In genomic region chr2:134643514-134644300, GRCm38 (mm10) we compare ENCODE assay signal across 8 mouse cellular contexts. TPM values are rescaled to one million over a fixed set of nuclear protein-coding genes. Genes with fewer than 3 reads are reported as not detected.
DNase-seq lines count a peak whose midpoint lies in the region; ATAC-seq and TF ChIP-seq lines count a peak whose summit lies in the region.

Tmx4 (minus strand) TSS chr2:134644145.

- peak within 1 kb of the TSS; percentile 90 for H3K9ac ChIP-seq in CH12.LX (ENCODE audit: insufficient read depth, low read depth)
- peak within 1 kb of the TSS; percentile 89 for H3K9ac ChIP-seq in forebrain, embryonic 11.5 days (ENCODE audit: low read length)
- H3K9ac ChIP-seq in heart, postnatal 0 days (replicated peaks; ENCODE audit: low read depth, low read length): peak within 1 kb of the TSS; percentile 87
- H3K9ac ChIP-seq in liver, embryonic 16.5 days (ENCODE audit: low read depth, low read length): peak within 1 kb of the TSS; percentile 97
- H3K9ac ChIP-seq in neural tube, embryonic 13.5 days: peak within 1 kb of the TSS; percentile 86

- DNase-seq in CH12.LX (ENCODE audit: extremely low read depth): peak; percentile 96
- peak; percentile 89 for DNase-seq in c-Kit-positive CD71-positive TER-119-negative erythroid progenitor cells, embryonic 14.5 days (ENCODE audit: low read depth)
- peak; percentile 99 for DNase-seq in forebrain, embryonic 11.5 days (ENCODE audit: low spot score)
- peak; percentile 97 for DNase-seq in heart, postnatal 0 days (ENCODE audit: low spot score)
- peak; percentile 100 for DNase-seq in kidney, postnatal 4 days

- H3K79me2 ChIP-seq in CH12.LX (replicated peaks; ENCODE audit: control insufficient read depth, extremely low read depth, insufficient read depth, poor library complexity, severe bottlenecking): peaks cover 3% of the 10 kb centered on the region

- no peaks in the 10 kb centered on the region for H3K27me3 ChIP-seq in CH12.LX (replicated peaks)
- no peaks in the 10 kb centered on the region for H3K27me3 ChIP-seq in forebrain, embryonic 11.5 days (ENCODE audit: control insufficient read depth, insufficient read depth, low read length)
- H3K27me3 ChIP-seq in heart, postnatal 0 days (ENCODE audit: control insufficient read depth, insufficient read depth, low read length): no peaks in the 10 kb centered on the region
- no peaks in the 10 kb centered on the region for H3K27me3 ChIP-seq in liver, embryonic 16.5 days (ENCODE audit: control insufficient read depth, insufficient read depth, low read depth, low read length)
- no peaks in the 10 kb centered on the region for H3K27me3 ChIP-seq in neural tube, embryonic 13.5 days
- H3K27me3 ChIP-seq in testis, adult 2 months (ENCODE audit: control insufficient read depth, insufficient read depth, low read length): no peaks in the 10 kb centered on the region

- peak; percentile 99 for ATAC-seq in forebrain, embryonic 11.5 days (replicated peaks; ENCODE audit: low FRiP score)
- ATAC-seq in heart, postnatal 0 days (ENCODE audit: insufficient read depth, low read depth): peak; percentile 99
- peak; percentile 99 for ATAC-seq in liver, embryonic 16.5 days (ENCODE audit: low read depth)
- peak; percentile 99 for ATAC-seq in neural tube, embryonic 13.5 days (ENCODE audit: low read depth)

- peak within 1 kb of the TSS; percentile 99 for H3K27ac ChIP-seq in CH12.LX (ENCODE audit: insufficient read depth, low read depth)
- H3K27ac ChIP-seq in forebrain, embryonic 11.5 days (ENCODE audit: low read depth, low read length): peak within 1 kb of the TSS; percentile 99
- H3K27ac ChIP-seq in heart, postnatal 0 days (ENCODE audit: low read depth): peak within 1 kb of the TSS; percentile 96
- peak within 1 kb of the TSS; percentile 99 for H3K27ac ChIP-seq in liver, embryonic 16.5 days (ENCODE audit: low read length)
- H3K27ac ChIP-seq in neural tube, embryonic 13.5 days (replicated peaks): peak within 1 kb of the TSS; percentile 99
- H3K27ac ChIP-seq in testis, adult 2 months (ENCODE audit: control insufficient read depth, insufficient read depth, low read depth, low read length): peak within 1 kb of the TSS; percentile 97

- WGBS in forebrain, embryonic 11.5 days: under 1% methylated on average over 56 of the region's 57 CpGs
- WGBS in heart, postnatal 0 days: under 1% methylated on average over 57 of the region's 57 CpGs
- under 1% methylated on average over 57 of the region's 57 CpGs for WGBS in liver, embryonic 16.5 days (ENCODE audit: insufficient replicate concordance)
- under 1% methylated on average over 57 of the region's 57 CpGs for WGBS in neural tube, embryonic 13.5 days

- TF ChIP-seq RAD21 in CH12.LX (IDR thresholded peaks at IDR 0.05; ENCODE audit: low read depth, low read length): no peak

- peak within 1 kb of the TSS; percentile 76 to 94 (median 91) for H3K4me3 ChIP-seq in CH12.LX (replicated peaks in 1 of 3; ENCODE audit: low read depth in 2 of 3, low read length in 2 of 3, poor library complexity in 1 of 3)
- H3K4me3 ChIP-seq in forebrain, embryonic 11.5 days (ENCODE audit: low read depth, low read length): peak within 1 kb of the TSS; percentile 63
- H3K4me3 ChIP-seq in heart, postnatal 0 days (ENCODE audit: low read depth, low read length): peak within 1 kb of the TSS; percentile 82
- peak within 1 kb of the TSS; percentile 91 for H3K4me3 ChIP-seq in liver, embryonic 16.5 days (ENCODE audit: low read depth, low read length)
- peak within 1 kb of the TSS; percentile 65 for H3K4me3 ChIP-seq in neural tube, embryonic 13.5 days
- H3K4me3 ChIP-seq in testis, adult 2 months (ENCODE audit: control insufficient read depth, low read depth, low read length): peak within 1 kb of the TSS; percentile 98

- peak; percentile 94 for TF ChIP-seq POLR2A in CH12.LX (IDR thresholded peaks at IDR 0.05; ENCODE audit: low read depth, low read length)
- TF ChIP-seq POLR2A in testis, adult 2 months (IDR thresholded peaks at IDR 0.05; ENCODE audit: control insufficient read depth, low read depth, low read length): peak; percentile 95

- peaks cover 2 to 24% of the 10 kb centered on the region in 2 experiments for H3K4me1 ChIP-seq in CH12.LX (ENCODE audit: control insufficient read depth in 1 of 2, insufficient read depth in 2 of 2)
- H3K4me1 ChIP-seq in forebrain, embryonic 11.5 days (replicated peaks; ENCODE audit: control insufficient read depth, insufficient read depth, low read length): no peaks in the 10 kb centered on the region; the same call in 1 of the 2 replicates
- peaks cover 4% of the 10 kb centered on the region for H3K4me1 ChIP-seq in heart, postnatal 0 days (ENCODE audit: control insufficient read depth, insufficient read depth)
- H3K4me1 ChIP-seq in liver, embryonic 16.5 days (ENCODE audit: control insufficient read depth, low read depth, low read length): peaks cover 19% of the 10 kb centered on the region
- H3K4me1 ChIP-seq in neural tube, embryonic 13.5 days (replicated peaks): peaks cover 47% of the 10 kb centered on the region
- H3K4me1 ChIP-seq in testis, adult 2 months (ENCODE audit: control insufficient read depth, insufficient read depth, low read length): no peaks in the 10 kb centered on the region; the same call in 1 of the 2 replicates

- dilution Hi-C loops in CH12.LX (cut with MboI; ENCODE audit: extremely low pct_ligation_motif_present, extremely low pct_unique_long_range_greater_than_20kb, low sequenced_read_pairs): no loop called here

- no peak for TF ChIP-seq EP300 in CH12.LX (IDR thresholded peaks at IDR 0.05; ENCODE audit: low read length)
- 0 out of 2 replicates have a peak, but pooled peaks have one; percentile 42 for TF ChIP-seq EP300 in heart, postnatal 0 days (IDR thresholded peaks at IDR 0.05; ENCODE audit: low read depth)

- in situ Hi-C loops in CH12.LX (cut with MboI; ENCODE audit: low pct_ligation_motif_present, low pct_unique_long_range_greater_than_20kb, low sequenced_read_pairs): no loop called here

- peak within 1 kb of the TSS; percentile 96 for H3K4me2 ChIP-seq in CH12.LX (ENCODE audit: insufficient read depth, low read depth, poor library complexity, severe bottlenecking)
- peak within 1 kb of the TSS; percentile 51 for H3K4me2 ChIP-seq in forebrain, embryonic 11.5 days (ENCODE audit: low read depth, low read length, severe bottlenecking)
- H3K4me2 ChIP-seq in heart, postnatal 0 days (ENCODE audit: low read depth, low read length): peak within 1 kb of the TSS; percentile 60
- H3K4me2 ChIP-seq in liver, embryonic 16.5 days (ENCODE audit: low read depth, low read length): peak within 1 kb of the TSS; percentile 78
- peak within 1 kb of the TSS; percentile 75 for H3K4me2 ChIP-seq in neural tube, embryonic 13.5 days

- no peaks in the 10 kb centered on the region for H3K9me3 ChIP-seq in CH12.LX (replicated peaks; ENCODE audit: low read length)
- no peaks in the 10 kb centered on the region for H3K9me3 ChIP-seq in forebrain, embryonic 11.5 days (ENCODE audit: control insufficient read depth, low read length)
- H3K9me3 ChIP-seq in heart, postnatal 0 days (replicated peaks; ENCODE audit: control insufficient read depth, low read length): no peaks in the 10 kb centered on the region
- H3K9me3 ChIP-seq in liver, embryonic 16.5 days (replicated peaks; ENCODE audit: control insufficient read depth, low read length): no peaks in the 10 kb centered on the region
- H3K9me3 ChIP-seq in neural tube, embryonic 13.5 days: no peaks in the 10 kb centered on the region

- peaks cover 4 to 6% of the 10 kb centered on the region in 2 experiments for H3K36me3 ChIP-seq in CH12.LX (replicated peaks in 1 of 2; ENCODE audit: control insufficient read depth in 1 of 2, insufficient read depth in 1 of 2, low read length in 1 of 2)
- H3K36me3 ChIP-seq in forebrain, embryonic 11.5 days (ENCODE audit: control insufficient read depth, insufficient read depth, low read length): no peaks in the 10 kb centered on the region
- H3K36me3 ChIP-seq in heart, postnatal 0 days (replicated peaks; ENCODE audit: control insufficient read depth, insufficient read depth, low read length): 0 out of 2 replicates have a peak, but pooled peaks cover 9% of the 10 kb centered on the region
- peaks cover 2% of the 10 kb centered on the region; the same call in 1 of the 2 replicates for H3K36me3 ChIP-seq in liver, embryonic 16.5 days (ENCODE audit: control insufficient read depth, insufficient read depth)
- H3K36me3 ChIP-seq in neural tube, embryonic 13.5 days: 0 out of 2 replicates have a peak, but pooled peaks cover 3% of the 10 kb centered on the region
- H3K36me3 ChIP-seq in testis, adult 2 months (ENCODE audit: control insufficient read depth, insufficient read depth, low read length): no peaks in the 10 kb centered on the region

- 0 out of 4 replicates have a peak, but pooled peaks of 1 of the 2 experiments have one; percentile 0 for TF ChIP-seq CTCF in CH12.LX (conservative IDR thresholded peaks at IDR 0.05 in 1 of 2, IDR thresholded peaks at IDR 0.05 in 1 of 2; ENCODE audit: low read depth in 2 of 2, low read length in 2 of 2)
- no peak for TF ChIP-seq CTCF in heart, postnatal 0 days (IDR thresholded peaks at IDR 0.05; ENCODE audit: low read depth)
- TF ChIP-seq CTCF in testis, adult 2 months (IDR thresholded peaks at IDR 0.05; ENCODE audit: control insufficient read depth, insufficient read depth, insufficient replicate concordance, low read depth, low read length): no peak

TF ChIP-seq in CH12.LX, 34 proteins besides CTCF, POLR2A, EP300 and RAD21 (continues in another document):
- TF ChIP-seq USF1 (IDR thresholded peaks at IDR 0.05; ENCODE audit: low read depth, low read length) (no peak), MAFK (IDR thresholded peaks at IDR 0.05; ENCODE audit: insufficient replicate concordance, low read length) (no peak), MEF2A (IDR thresholded peaks at IDR 0.05; ENCODE audit: borderline replicate concordance, low read depth, low read length) (no peak), TBP (conservative IDR thresholded peaks at IDR 0.05; ENCODE audit: low read depth, low read length) (peak; percentile 71; the same call in 1 of the 2 replicates), RCOR1 (conservative IDR thresholded peaks at IDR 0.05; ENCODE audit: low read depth, low read length) (no peak), CHD1 (IDR thresholded peaks at IDR 0.05; ENCODE audit: low read depth, low read length) (no peak), UBTF (IDR thresholded peaks at IDR 0.05; ENCODE audit: low read depth, low read length) (peak; percentile 79), ZC3H11A (IDR thresholded peaks at IDR 0.05; ENCODE audit: low read depth, low read length) (no peak)

RNA-seq across cellular contexts. Expression of gene Tmx4, which starts in this region (rescaled TPM):
- 5.6 and 5.8 TPM in 2 replicates for total RNA-seq in CH12.LX (2012; rRNA removed)
- 10.4 and 12.5 TPM in 2 replicates for total RNA-seq in CH12.LX (2014; rRNA removed)
- 9.7 and 9.9 TPM in 2 replicates for polyA plus RNA-seq in CH12.LX (2012; ENCODE audit: insufficient read length, low read depth)
- polyA plus RNA-seq in forebrain, embryonic 11.5 days (2014; fragmentation: Nextera tagmentation; extraction: Ambion mirVana): 49.9 and 50.6 TPM in 2 replicates
- total RNA-seq in heart, postnatal 0 days (2014; rRNA removed; ENCODE audit: low replicate concordance): 37.2 and 38.7 TPM in 2 replicates
- polyA plus RNA-seq in heart, postnatal 0 days (2015; fragmentation: Nextera tagmentation; extraction: Ambion mirVana): 27.0 and 29.2 TPM in 2 replicates
- 10.4 and 12.0 TPM in 2 replicates for polyA plus RNA-seq in liver, embryonic 16.5 days (2015; fragmentation: Nextera tagmentation; extraction: Ambion mirVana)
- polyA plus RNA-seq in neural tube, embryonic 13.5 days (2015; fragmentation: Nextera tagmentation; extraction: Ambion mirVana): 65.2 and 75.7 TPM in 2 replicates
- 15.5 and 17.1 TPM in 2 replicates for polyA plus RNA-seq in testis, adult 2 months (2012; rRNA removed)

Comparison
In these comparisons a context has a peak if more than half of its experiments do, and no peak if none do; other contexts are left out.
1. Peak in every context shown above with its lines: DNase-seq, ATAC-seq, H3K4me3 ChIP-seq and H3K27ac ChIP-seq.